Mouse (Mus musculus) limb, embryonic 11.5 days (tissue): ENCODE data around the gene Rtf2. TPM values are rescaled to one million over a fixed set of nuclear protein-coding genes. Genes with fewer than 3 reads are reported as not detected.
A peak's percentile ranks its signal among the peaks of the same experiment; 100 is the strongest.

ENCODE experiments used
- ATAC-seq: fragments of 200-750 bp; cut with Nextera tagmentation; 2 replicates; pipeline ENCODE4 v1.8.0; 2017; ENCODE audit warnings: low read depth; ENCODE audit not compliant: insufficient number of reproducible peaks, low FRiP score, low TSS enrichment
- DNase-seq: peaks from one replicate; pipeline ENCODE4 v3.0.0-alpha.2; 2015; ENCODE audit warnings: low spot score
- H3K27ac ChIP-seq: fragments of 300-500 bp; sonication (generic); replicated peaks from 2 replicates; pipeline ENCODE4 v1.5.1; 2014; ENCODE audit warnings: low read depth, mild to moderate bottlenecking, low read length
- H3K27me3 ChIP-seq: fragments of 300-500 bp; sonication (generic); 2 replicates; pipeline ENCODE4 v1.6.1; 2014; ENCODE audit warnings: mild to moderate bottlenecking, low read length, mixed read lengths; ENCODE audit not compliant: control insufficient read depth, insufficient read depth
- H3K36me3 ChIP-seq: fragments of 300-500 bp; sonication (generic); 2 replicates; pipeline ENCODE4 v1.6.1; 2014; ENCODE audit warnings: mild to moderate bottlenecking, low read length, moderate library complexity, mixed read lengths; ENCODE audit not compliant: control insufficient read depth, insufficient read depth
- H3K4me1 ChIP-seq: fragments of 300-500 bp; sonication (generic); 2 replicates; pipeline ENCODE4 v1.6.1; 2014; ENCODE audit warnings: low read length, mixed read lengths; ENCODE audit not compliant: control insufficient read depth, insufficient read depth
- H3K4me2 ChIP-seq: fragments of 300-500 bp; sonication (generic); 2 replicates; pipeline ENCODE4 v1.6.1; 2014; ENCODE audit warnings: low read depth, mild to moderate bottlenecking, moderate library complexity; ENCODE audit not compliant: severe bottlenecking
- H3K4me3 ChIP-seq: fragments of 300-500 bp; sonication (generic); 2 replicates; pipeline ENCODE4 v1.5.1; 2014; ENCODE audit warnings: low read depth, low read length
- H3K9ac ChIP-seq: fragments of 300-500 bp; sonication (generic); 2 replicates; pipeline ENCODE4 v1.6.1; 2014; ENCODE audit warnings: mild to moderate bottlenecking, low read length
- H3K9me3 ChIP-seq: fragments of 300-500 bp; sonication (generic); 2 replicates; pipeline ENCODE4 v1.6.1; 2016; ENCODE audit warnings: low read length; ENCODE audit not compliant: control insufficient read depth
- WGBS: fragments of 180-500 bp; shearing (Covaris S2); extraction: QIAGEN DNeasy Blood & Tissue Kit; methylation state at CpG from one replicate; pipeline ENCODE4 v1.1.7; 2014; 5-methylcytosine and 5-hydroxymethylcytosine counted together
- polyA plus RNA-seq: library from polyadenylated mRNA; unstranded; fragments of >200 nt; fragmentation: Nextera tagmentation; extraction: Ambion mirVana; gene quantifications from 2 replicates; pipeline ENCODE4 v1.2.1, GENCODE M21; 2014

Rtf2 gene
- polyA plus RNA-seq, 1 experiment from 2014 or later: 78.9 TPM

DNA sequence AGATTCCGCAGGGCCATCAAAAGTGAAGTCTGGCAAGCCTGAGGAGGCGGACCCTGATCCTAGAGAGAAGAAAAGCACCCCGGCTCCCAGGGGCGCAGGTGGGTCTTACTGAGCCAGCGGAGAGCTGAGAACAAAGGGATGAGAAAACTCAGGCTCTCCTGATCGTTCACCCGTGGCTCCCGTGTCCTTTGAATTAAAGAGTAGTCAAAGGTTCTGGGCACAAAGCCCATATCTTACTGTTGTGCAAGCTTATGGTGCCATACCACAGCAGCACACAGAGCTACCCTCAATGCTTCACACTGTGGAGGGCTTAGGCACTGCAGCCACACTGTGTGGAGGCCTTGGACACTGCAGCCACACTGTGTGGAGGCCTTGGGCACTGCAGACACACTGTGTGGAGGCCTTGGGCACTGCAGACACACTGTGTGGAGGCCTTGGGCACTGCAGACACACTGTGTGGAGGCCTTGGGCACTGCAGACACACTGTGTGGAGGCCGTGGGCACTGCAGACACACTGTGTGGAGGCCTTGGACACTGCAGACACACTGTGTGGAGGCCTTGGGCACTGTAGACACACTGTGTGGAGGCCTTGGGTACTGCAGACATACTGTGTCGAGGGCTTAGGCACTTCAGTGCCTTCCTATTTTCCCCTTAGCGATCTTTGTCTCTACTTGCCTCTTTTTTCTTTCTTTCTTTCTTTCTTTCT lies 26.2 kb downstream of the Rtf2 start:
- Histone ChIP-seq H3K4me1 (no peaks in the 10 kb centered on the region), H3K9ac (no peak overlapping the region), H3K9me3 (no peaks in the 10 kb centered on the region), H3K27ac (no peak overlapping the region), H3K36me3 (peaks cover 3% of the 10 kb centered on the region; the same call in 1 of the 2 replicates), H3K4me3 (no peak overlapping the region), H3K27me3 (no peaks in the 10 kb centered on the region), H3K4me2 (no peak overlapping the region)
- ATAC-seq: no peak
- no peak for DNase-seq
- 96% methylated on average over 11 of the region's 11 CpGs for whole genome bisulfite sequencing

GRCm38 (mm10) chr2:172467206-172467605 lies 26.9 kb downstream of the Rtf2 start:
- 94% methylated on average over 5 of the region's 5 CpGs for WGBS

GRCm38 (mm10) chr2:172468346-172468819 lies 28.0 kb downstream of the Rtf2 start:
- Histone ChIP-seq H3K9me3 (no peaks in the 10 kb centered on the region), H3K4me2 (no peak overlapping the region), H3K27me3 (no peaks in the 10 kb centered on the region), H3K9ac (no peak overlapping the region), H3K4me3 (no peak overlapping the region), H3K4me1 (no peaks in the 10 kb centered on the region), H3K36me3 (peaks cover 3% of the 10 kb centered on the region; the same call in 1 of the 2 replicates), H3K27ac (no peak overlapping the region)
- ATAC-seq (no peak), DNase-seq (no peak)
- WGBS: 96% methylated on average over 11 of the region's 11 CpGs

More at GRCm38 (mm10) chr2:172467206-172467605, 26.9 kb downstream of the Rtf2 start:
- H3K4me1 ChIP-seq: no peaks in the 10 kb centered on the region
- no peak overlapping the region for H3K4me2 ChIP-seq
- H3K27ac ChIP-seq: no peak overlapping the region
- H3K27me3 ChIP-seq: no peaks in the 10 kb centered on the region
- H3K9me3 ChIP-seq: no peaks in the 10 kb centered on the region
- H3K4me3 ChIP-seq: no peak overlapping the region
- peaks cover 3% of the 10 kb centered on the region; the same call in 1 of the 2 replicates for H3K36me3 ChIP-seq
- no peak for ATAC-seq
- H3K9ac ChIP-seq: no peak overlapping the region
- DNase-seq: no peak

DNA sequence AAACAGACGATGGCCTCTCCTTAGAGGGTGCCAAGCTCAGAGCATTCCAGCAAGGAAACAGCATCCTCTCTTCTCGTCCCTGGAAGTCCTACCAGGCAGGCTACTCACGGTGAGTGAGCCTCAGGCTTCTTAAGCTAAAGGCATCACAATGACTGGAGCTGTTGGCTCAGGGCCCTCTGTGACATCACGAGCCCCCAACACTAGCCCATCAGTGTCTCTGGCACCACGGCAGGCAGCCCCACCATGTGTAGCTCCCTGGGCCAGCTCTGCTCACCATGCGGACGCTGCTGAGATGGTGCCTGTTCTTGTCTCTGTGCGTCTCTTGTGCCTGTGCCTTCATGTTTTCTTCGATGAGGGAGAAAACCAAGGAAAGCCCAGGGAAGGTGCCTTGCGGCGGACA lies 32.0 kb downstream of the Rtf2 start, which contains the start of gene Fam209:
TSS of gene Fam209 (plus strand) at position 203 of the 400 bp plus-strand sequence.
- 0 out of 2 replicates have a peak within 1 kb of the TSS, but pooled peaks have one; percentile 12 for H3K9ac ChIP-seq
- 0 out of 2 replicates have a peak, but pooled peaks cover 2% of the 10 kb centered on the region for H3K27me3 ChIP-seq
- WGBS: 90% methylated on average over 11 of the region's 11 CpGs
- no peak for ATAC-seq
- peaks cover 3% of the 10 kb centered on the region; the same call in 1 of the 2 replicates for H3K36me3 ChIP-seq
- no peaks in the 10 kb centered on the region for H3K4me1 ChIP-seq
- H3K4me3 ChIP-seq: no peak within 1 kb of the TSS
- no peak within 1 kb of the TSS for H3K4me2 ChIP-seq
- DNase-seq: no peak
- no peaks in the 10 kb centered on the region for H3K9me3 ChIP-seq
- no peak within 1 kb of the TSS for H3K27ac ChIP-seq

DNA sequence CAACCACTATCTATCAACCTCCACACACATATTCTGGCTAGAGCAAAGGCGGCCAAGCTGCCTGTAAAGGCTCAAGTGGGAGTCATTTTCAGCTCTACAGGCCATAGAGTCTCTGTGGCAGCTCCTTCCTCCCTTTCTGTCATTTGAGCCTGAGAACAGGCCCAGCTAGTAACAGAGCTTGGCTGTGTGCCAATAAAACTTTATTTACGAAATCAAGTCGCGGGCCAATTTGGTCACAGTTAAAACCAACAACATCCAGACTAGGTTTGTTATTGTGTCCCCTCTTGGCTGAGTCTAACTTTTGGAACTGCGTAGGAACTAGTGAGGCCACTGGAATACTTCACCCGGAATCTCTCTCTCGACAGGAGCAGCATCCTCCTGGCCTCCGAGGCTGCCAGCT lies 33.2 kb downstream of the Rtf2 start:
- H3K4me1 ChIP-seq: no peaks in the 10 kb centered on the region
- ATAC-seq (no peak), DNase-seq (no peak)
- no peak overlapping the region for H3K9ac ChIP-seq
- H3K4me3 ChIP-seq: no peak overlapping the region
- H3K4me2 ChIP-seq: no peak overlapping the region
- H3K27me3 ChIP-seq: 0 out of 2 replicates have a peak, but pooled peaks cover 2% of the 10 kb centered on the region
- H3K9me3 ChIP-seq: no peaks in the 10 kb centered on the region
- H3K27ac ChIP-seq: no peak overlapping the region
- H3K36me3 ChIP-seq: peaks cover 3% of the 10 kb centered on the region; the same call in 1 of the 2 replicates
- WGBS: 72% methylated on average over 8 of the region's 8 CpGs

- Histone ChIP-seq H3K4me1 (no peaks in the 10 kb centered on the region), H3K9me3 (no peaks in the 10 kb centered on the region), H3K27me3 (0 out of 2 replicates have a peak, but pooled peaks cover 2% of the 10 kb centered on the region), H3K36me3 (no peaks in the 10 kb centered on the region), H3K4me3 (no peak overlapping the region), H3K27ac (no peak overlapping the region), H3K4me2 (no peak overlapping the region), H3K9ac (no peak overlapping the region)
- no peak for ATAC-seq
- WGBS: 30% methylated on average over 6 of the region's 6 CpGs
- DNase-seq: peak; percentile 46
Observed at GRCm38 (mm10) chr2:172474970-172475369, 34.6 kb downstream of the Rtf2 start.

DNA sequence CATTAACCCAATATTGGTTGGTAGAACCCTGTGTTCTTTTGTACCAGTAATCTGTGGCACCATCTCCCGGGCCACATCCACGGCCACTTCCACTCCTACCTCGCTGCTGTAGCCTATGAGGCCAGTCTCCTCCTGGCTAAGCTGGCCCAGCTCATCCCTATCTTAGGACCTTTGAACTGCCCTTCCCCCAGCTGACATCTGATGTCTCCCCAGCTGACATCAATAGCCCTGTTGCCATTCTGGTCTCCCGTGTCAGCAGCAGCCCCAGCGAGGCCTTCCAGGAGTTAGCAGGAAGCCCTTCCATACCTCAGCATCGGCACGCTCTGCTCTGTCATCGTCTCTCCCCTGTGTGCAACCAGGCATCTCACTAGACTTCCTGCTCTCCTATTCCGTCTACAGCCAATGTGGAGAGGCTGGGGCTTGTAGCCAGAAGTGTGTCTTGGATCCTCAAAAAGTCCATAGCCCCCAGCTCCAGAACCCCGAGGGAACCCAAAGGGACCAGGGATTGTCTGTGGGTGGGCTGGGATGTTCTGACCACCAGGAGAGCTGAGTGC lies 36.4 kb downstream of the Rtf2 start:
- no peak overlapping the region for H3K4me3 ChIP-seq
- 0 out of 2 replicates have a peak, but pooled peaks cover 2% of the 10 kb centered on the region for H3K27me3 ChIP-seq
- H3K9ac ChIP-seq: no peak overlapping the region
- ATAC-seq (0 out of 2 replicates have a peak, but pooled peaks have one; percentile 33), DNase-seq (no peak)
- no peaks in the 10 kb centered on the region for H3K36me3 ChIP-seq
- 0 out of 2 replicates have a peak overlapping the region, but pooled peaks have one; percentile 3 for H3K4me2 ChIP-seq
- H3K9me3 ChIP-seq: no peaks in the 10 kb centered on the region
- H3K27ac ChIP-seq: no peak overlapping the region
- no peaks in the 10 kb centered on the region for H3K4me1 ChIP-seq
- 39% methylated on average over 10 of the region's 10 CpGs for WGBS

DNA sequence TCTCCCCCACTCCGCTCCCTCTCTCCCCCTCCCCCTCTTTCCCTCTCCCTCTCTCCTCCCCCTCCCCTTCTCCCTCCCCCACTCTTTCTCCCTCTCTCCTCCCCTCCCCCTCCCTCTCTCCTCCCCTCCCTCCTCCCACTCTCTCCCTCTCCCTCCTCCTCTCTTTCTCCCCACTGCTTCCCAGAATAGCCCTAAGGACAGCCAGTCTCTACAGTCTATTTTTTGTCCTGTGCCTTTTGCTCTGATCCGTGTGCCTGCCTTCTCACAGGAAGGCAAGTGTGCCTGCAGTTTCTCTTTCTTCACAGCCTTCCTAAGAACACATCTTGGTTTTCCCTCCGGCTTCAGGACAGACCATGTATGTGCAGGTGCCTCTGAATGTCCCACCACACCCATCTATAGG lies 37.0 kb downstream of the Rtf2 start:
- H3K36me3 ChIP-seq: no peaks in the 10 kb centered on the region
- no peak overlapping the region for H3K9ac ChIP-seq
- H3K4me3 ChIP-seq: no peak overlapping the region
- ATAC-seq: no peak
- no peak overlapping the region for H3K4me2 ChIP-seq
- WGBS: 52% methylated on average over 3 of the region's 3 CpGs
- H3K9me3 ChIP-seq: no peaks in the 10 kb centered on the region
- no peak overlapping the region for H3K27ac ChIP-seq
- DNase-seq: no peak
- H3K4me1 ChIP-seq: no peaks in the 10 kb centered on the region
- 0 out of 2 replicates have a peak, but pooled peaks cover 2% of the 10 kb centered on the region for H3K27me3 ChIP-seq
